Mouse (Mus musculus) limb, embryonic 11.5 days (tissue): ENCODE measurements at regions not wholly inside any gene's neighbourhood (a gene's known extent, or its start where the extent isn't known, plus 50 kb on each side); places are given as distances from the start of the nearest gene placed in this dataset.

Experiments used
- ATAC-seq: fragments of 200-750 bp; cut with Nextera tagmentation; 2 replicates; pipeline ENCODE4 v1.8.0; 2017; ENCODE audit warnings: low read depth; ENCODE audit not compliant: insufficient number of reproducible peaks, low FRiP score, low TSS enrichment
- DNase-seq: peaks from one replicate; pipeline ENCODE4 v3.0.0-alpha.2; 2015; ENCODE audit warnings: low spot score
- H3K27ac ChIP-seq: fragments of 300-500 bp; sonication (generic); replicated peaks from 2 replicates; pipeline ENCODE4 v1.5.1; 2014; ENCODE audit warnings: low read depth, mild to moderate bottlenecking, low read length
- H3K27me3 ChIP-seq: fragments of 300-500 bp; sonication (generic); 2 replicates; pipeline ENCODE4 v1.6.1; 2014; ENCODE audit warnings: mild to moderate bottlenecking, low read length, mixed read lengths; ENCODE audit not compliant: control insufficient read depth, insufficient read depth
- H3K36me3 ChIP-seq: fragments of 300-500 bp; sonication (generic); 2 replicates; pipeline ENCODE4 v1.6.1; 2014; ENCODE audit warnings: mild to moderate bottlenecking, low read length, moderate library complexity, mixed read lengths; ENCODE audit not compliant: control insufficient read depth, insufficient read depth
- H3K4me1 ChIP-seq: fragments of 300-500 bp; sonication (generic); 2 replicates; pipeline ENCODE4 v1.6.1; 2014; ENCODE audit warnings: low read length, mixed read lengths; ENCODE audit not compliant: control insufficient read depth, insufficient read depth
- H3K4me2 ChIP-seq: fragments of 300-500 bp; sonication (generic); 2 replicates; pipeline ENCODE4 v1.6.1; 2014; ENCODE audit warnings: low read depth, mild to moderate bottlenecking, moderate library complexity; ENCODE audit not compliant: severe bottlenecking
- H3K4me3 ChIP-seq: fragments of 300-500 bp; sonication (generic); 2 replicates; pipeline ENCODE4 v1.5.1; 2014; ENCODE audit warnings: low read depth, low read length
- H3K9ac ChIP-seq: fragments of 300-500 bp; sonication (generic); 2 replicates; pipeline ENCODE4 v1.6.1; 2014; ENCODE audit warnings: mild to moderate bottlenecking, low read length
- H3K9me3 ChIP-seq: fragments of 300-500 bp; sonication (generic); 2 replicates; pipeline ENCODE4 v1.6.1; 2016; ENCODE audit warnings: low read length; ENCODE audit not compliant: control insufficient read depth
- WGBS: fragments of 180-500 bp; shearing (Covaris S2); extraction: QIAGEN DNeasy Blood & Tissue Kit; methylation state at CpG from one replicate; pipeline ENCODE4 v1.1.7; 2014; 5-methylcytosine and 5-hydroxymethylcytosine counted together

DNA sequence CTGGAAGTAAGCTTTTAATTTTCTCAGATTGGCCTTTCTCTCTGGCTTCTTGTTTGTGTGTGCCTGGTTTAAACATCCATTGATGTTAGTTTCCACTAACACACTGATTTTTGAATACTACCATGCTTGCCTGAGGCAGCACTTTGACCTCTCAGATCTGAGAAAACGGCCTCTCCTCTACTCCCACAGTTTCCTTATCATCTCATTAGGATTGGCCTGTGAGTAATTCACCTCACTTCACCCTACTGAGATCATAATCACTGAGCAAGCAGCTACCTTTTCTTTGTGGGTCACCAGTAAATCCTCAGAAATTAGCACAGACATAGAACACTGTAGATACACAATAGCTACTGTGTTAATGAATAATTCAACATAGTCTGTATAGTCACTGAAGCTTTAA is 74.5 kb upstream of the Far2 start:
- H3K36me3 ChIP-seq, result no peaks in the 10 kb centered on the region
- 31% methylated on average over 1 of the region's 1 CpGs for WGBS
- H3K4me2 ChIP-seq, result no peak overlapping the region
- H3K27ac ChIP-seq, result no peak overlapping the region
- H3K9ac ChIP-seq, result no peak overlapping the region
- no peak for ATAC-seq
- H3K27me3 ChIP-seq, result no peaks in the 10 kb centered on the region
- H3K4me1 ChIP-seq, result no peaks in the 10 kb centered on the region
- H3K4me3 ChIP-seq, result no peak overlapping the region
- no peak for DNase-seq
- H3K9me3 ChIP-seq, result no peaks in the 10 kb centered on the region

DNA sequence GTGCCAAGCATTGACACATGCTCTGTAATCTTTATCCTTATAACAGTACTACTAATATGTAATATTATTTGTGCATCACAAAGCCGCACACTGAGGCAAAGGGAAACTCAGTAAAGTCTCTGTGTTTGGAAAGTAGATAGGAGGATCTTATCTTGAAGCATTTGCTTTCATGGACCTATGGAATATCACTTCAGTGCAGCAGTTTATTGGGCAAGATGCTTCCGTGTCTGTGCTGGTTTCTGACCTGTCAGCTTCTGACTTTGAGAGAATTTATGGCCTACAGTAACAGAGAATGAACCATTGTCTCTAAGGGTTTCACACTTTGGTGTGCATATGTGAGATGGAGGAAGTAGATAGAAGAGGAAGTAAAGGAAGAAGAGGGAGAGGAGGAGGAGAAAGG is 74.0 kb upstream of the Far2 start:
- ATAC-seq, result no peak
- Histone ChIP-seq H3K4me3 (no peak overlapping the region), H3K9ac (no peak overlapping the region), H3K27ac (no peak overlapping the region), H3K9me3 (no peaks in the 10 kb centered on the region), H3K4me1 (no peaks in the 10 kb centered on the region), H3K27me3 (no peaks in the 10 kb centered on the region), H3K4me2 (no peak overlapping the region), H3K36me3 (no peaks in the 10 kb centered on the region)
- 72% methylated on average over 2 of the region's 2 CpGs for WGBS
- no peak for DNase-seq

DNA sequence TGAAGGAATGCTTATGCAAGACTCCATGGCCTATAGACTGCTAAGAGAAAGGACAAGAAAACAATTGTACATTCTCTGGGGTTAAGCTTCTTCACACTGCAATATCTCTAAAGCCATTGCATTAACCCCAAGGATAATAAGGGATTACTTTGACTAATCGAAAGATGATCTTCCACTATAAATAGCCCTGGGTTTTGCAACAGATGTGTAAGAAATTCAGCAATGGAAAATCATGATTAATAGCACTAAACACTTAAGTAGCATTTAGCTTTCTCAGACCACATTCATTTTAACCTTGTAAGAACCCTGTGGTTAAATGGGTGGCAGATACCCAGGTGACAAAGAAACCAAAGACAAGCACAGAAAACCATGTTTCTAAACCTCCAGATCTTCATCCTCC is 71.1 kb upstream of the Far2 start:
- Histone ChIP-seq H3K27me3 (no peaks in the 10 kb centered on the region), H3K9ac (no peak overlapping the region), H3K4me1 (no peaks in the 10 kb centered on the region), H3K9me3 (no peaks in the 10 kb centered on the region), H3K27ac (no peak overlapping the region), H3K4me3 (no peak overlapping the region), H3K4me2 (no peak overlapping the region), H3K36me3 (no peaks in the 10 kb centered on the region)
- no peak for DNase-seq
- WGBS, result 89% methylated on average over 1 of the region's 1 CpGs
- no peak for ATAC-seq

- no peak overlapping the region for H3K4me3 ChIP-seq
- H3K4me2 ChIP-seq, result no peak overlapping the region
- DNase-seq (no peak), ATAC-seq (no peak)
- 51% methylated on average over 4 of the region's 4 CpGs for WGBS
- H3K9me3 ChIP-seq, result no peaks in the 10 kb centered on the region
- no peak overlapping the region for H3K27ac ChIP-seq
- no peaks in the 10 kb centered on the region for H3K27me3 ChIP-seq
- no peaks in the 10 kb centered on the region for H3K36me3 ChIP-seq
- no peak overlapping the region for H3K9ac ChIP-seq
- no peaks in the 10 kb centered on the region for H3K4me1 ChIP-seq
Observed at GRCm38 (mm10) chr6:147989381-147989780, 57.7 kb upstream of the Far2 start.
